Mouse (Mus musculus): ENCODE data around the gene Rbpjl. TPM values are rescaled to one million over a fixed set of nuclear protein-coding genes. Genes with fewer than 3 reads are reported as not detected.

Rbpjl gene
- polyA plus RNA-seq, 1 experiment from 2014 or later = not detected

GRCm38 (mm10) chr2:164405060-164405459 lies 2.1 kb downstream of the Rbpjl start, which contains the start of gene Matn4:
TSS of gene Matn4 (minus strand) at chr2:164405160.
- peak within 1 kb of the TSS; percentile 13; the same call in 1 of the 2 replicates for H3K4me3 ChIP-seq (ENCODE audit: low read depth, low read length)
- H3K4me2 ChIP-seq (ENCODE audit: low read length) = peak within 1 kb of the TSS; percentile 40
- H3K9ac ChIP-seq (ENCODE audit: low read length) = no peak within 1 kb of the TSS
- H3K36me3 ChIP-seq (ENCODE audit: control insufficient read depth, insufficient read depth, low read length) = no peaks in the 10 kb centered on the region
- no peaks in the 10 kb centered on the region for H3K9me3 ChIP-seq (replicated peaks; ENCODE audit: control insufficient read depth, low read length)
- ATAC-seq (no peak), DNase-seq (ENCODE audit: low spot score) (no peak)
- peaks cover 90% of the 10 kb centered on the region for H3K27me3 ChIP-seq (replicated peaks; ENCODE audit: control insufficient read depth, insufficient read depth, low read length)
- 3% methylated on average over 9 of the region's 9 CpGs for WGBS
- H3K4me1 ChIP-seq (ENCODE audit: control insufficient read depth, insufficient read depth, low read length) = no peaks in the 10 kb centered on the region
- H3K27ac ChIP-seq (ENCODE audit: low read depth, low read length) = no peak within 1 kb of the TSS

DNA sequence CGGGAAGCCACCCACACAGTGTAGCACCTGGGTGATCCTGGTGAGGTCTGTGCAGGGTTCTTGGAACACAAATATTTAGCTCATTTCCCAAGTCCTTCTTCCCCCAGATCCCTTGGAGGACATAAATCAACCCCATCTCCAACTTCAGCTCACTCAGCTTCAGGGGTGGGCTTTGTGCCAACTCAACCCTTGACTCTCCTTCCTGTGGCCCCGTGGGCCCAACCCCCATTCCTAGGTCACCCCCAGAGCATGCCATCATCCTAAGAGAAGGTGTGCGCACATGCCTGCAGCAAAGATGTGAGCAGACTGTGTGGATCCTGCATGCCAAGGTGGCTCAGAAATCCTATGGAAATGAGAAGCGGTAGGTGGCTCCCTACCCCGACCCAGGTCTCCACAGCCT lies 2.6 kb downstream of the Rbpjl start:
- Histone ChIP-seq H3K36me3 (ENCODE audit: control insufficient read depth, insufficient read depth, low read length) (no peaks in the 10 kb centered on the region), H3K4me2 (ENCODE audit: low read length) (no peak overlapping the region), H3K4me1 (ENCODE audit: control insufficient read depth, insufficient read depth, low read length) (no peaks in the 10 kb centered on the region), H3K27ac (ENCODE audit: low read depth, low read length) (no peak overlapping the region), H3K9me3 (replicated peaks; ENCODE audit: control insufficient read depth, low read length) (no peaks in the 10 kb centered on the region), H3K4me3 (ENCODE audit: low read depth, low read length) (no peak overlapping the region), H3K27me3 (replicated peaks; ENCODE audit: control insufficient read depth, insufficient read depth, low read length) (peaks cover 89% of the 10 kb centered on the region), H3K9ac (ENCODE audit: low read length) (no peak overlapping the region)
- no peak for DNase-seq (ENCODE audit: low spot score)
- WGBS = 42% methylated on average over 5 of the region's 5 CpGs
- ATAC-seq = no peak

GRCm38 (mm10) chr2:164407708-164408107 lies 4.8 kb downstream of the Rbpjl start:
- H3K9ac ChIP-seq (ENCODE audit: low read length) = no peak overlapping the region
- ATAC-seq (peak; percentile 57; the same call in 1 of the 2 replicates), DNase-seq (ENCODE audit: low spot score) (peak; percentile 80)
- no peak overlapping the region for H3K4me3 ChIP-seq (ENCODE audit: low read depth, low read length)
- no peaks in the 10 kb centered on the region for H3K4me1 ChIP-seq (ENCODE audit: control insufficient read depth, insufficient read depth, low read length)
- H3K27ac ChIP-seq (ENCODE audit: low read depth, low read length) = no peak overlapping the region
- H3K36me3 ChIP-seq (ENCODE audit: control insufficient read depth, insufficient read depth, low read length) = no peaks in the 10 kb centered on the region
- H3K27me3 ChIP-seq (replicated peaks; ENCODE audit: control insufficient read depth, insufficient read depth, low read length) = peaks cover 69% of the 10 kb centered on the region
- no peaks in the 10 kb centered on the region for H3K9me3 ChIP-seq (replicated peaks; ENCODE audit: control insufficient read depth, low read length)
- no peak overlapping the region for H3K4me2 ChIP-seq (ENCODE audit: low read length)
- WGBS = 1% methylated on average over 22 of the region's 22 CpGs

DNA sequence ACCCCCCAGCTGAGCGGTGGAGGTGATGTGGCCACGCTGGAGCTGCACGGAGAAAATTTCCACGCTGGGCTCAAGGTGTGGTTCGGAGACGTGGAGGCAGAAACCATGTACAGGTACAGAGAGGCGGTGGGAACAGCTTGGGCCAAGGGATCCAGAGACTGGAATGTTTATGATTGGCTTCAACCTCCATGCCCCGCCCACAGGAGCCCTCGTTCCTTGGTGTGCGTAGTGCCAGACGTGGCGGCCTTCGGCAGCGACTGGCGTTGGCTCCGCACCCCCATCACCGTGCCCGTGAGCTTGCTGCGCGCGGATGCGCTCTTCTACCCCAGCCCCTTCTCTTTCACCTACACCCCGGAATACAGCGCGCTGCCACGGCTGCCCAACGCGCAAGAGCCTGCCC lies 11.2 kb downstream of the Rbpjl start:
- WGBS = 22% methylated on average over 28 of the region's 28 CpGs
- Histone ChIP-seq H3K4me3 (ENCODE audit: low read depth, low read length) (peak overlapping the region; percentile 9; the same call in 1 of the 2 replicates), H3K36me3 (ENCODE audit: control insufficient read depth, insufficient read depth, low read length) (no peaks in the 10 kb centered on the region), H3K4me2 (ENCODE audit: low read length) (peak overlapping the region; percentile 34), H3K4me1 (ENCODE audit: control insufficient read depth, insufficient read depth, low read length) (no peaks in the 10 kb centered on the region), H3K9me3 (replicated peaks; ENCODE audit: control insufficient read depth, low read length) (no peaks in the 10 kb centered on the region), H3K27ac (ENCODE audit: low read depth, low read length) (no peak overlapping the region), H3K9ac (ENCODE audit: low read length) (no peak overlapping the region), H3K27me3 (replicated peaks; ENCODE audit: control insufficient read depth, insufficient read depth, low read length) (0 out of 2 replicates have a peak, but pooled peaks cover 11% of the 10 kb centered on the region)
- DNase-seq (ENCODE audit: low spot score) (no peak), ATAC-seq (no peak)

DNA sequence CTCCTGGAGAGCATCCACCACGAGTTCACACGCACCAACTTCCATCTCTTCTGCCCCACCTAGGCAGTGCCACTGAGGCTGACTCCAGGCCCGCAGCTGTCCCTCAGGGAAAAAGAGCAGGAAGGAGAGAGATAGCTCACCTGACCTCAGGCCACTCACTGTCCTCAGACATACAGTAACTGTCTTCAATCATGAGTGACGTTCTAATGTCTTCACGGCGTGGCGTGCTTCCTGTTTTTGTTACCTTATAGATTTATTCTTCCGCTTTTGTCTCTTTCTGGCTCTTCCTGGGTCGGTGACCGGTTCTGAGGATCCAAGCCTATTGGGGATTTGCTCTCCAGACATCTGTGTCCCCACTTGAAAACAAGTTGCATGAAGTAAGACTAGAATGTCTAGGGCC lies 11.6 kb downstream of the Rbpjl start:
- Histone ChIP-seq H3K27ac (ENCODE audit: low read depth, low read length) (no peak overlapping the region), H3K9ac (ENCODE audit: low read length) (no peak overlapping the region), H3K4me3 (ENCODE audit: low read depth, low read length) (peak overlapping the region; percentile 9; the same call in 1 of the 2 replicates), H3K4me1 (ENCODE audit: control insufficient read depth, insufficient read depth, low read length) (no peaks in the 10 kb centered on the region), H3K36me3 (ENCODE audit: control insufficient read depth, insufficient read depth, low read length) (no peaks in the 10 kb centered on the region), H3K9me3 (replicated peaks; ENCODE audit: control insufficient read depth, low read length) (no peaks in the 10 kb centered on the region), H3K27me3 (replicated peaks; ENCODE audit: control insufficient read depth, insufficient read depth, low read length) (0 out of 2 replicates have a peak, but pooled peaks cover 6% of the 10 kb centered on the region), H3K4me2 (ENCODE audit: low read length) (peak overlapping the region; percentile 34)
- DNase-seq (ENCODE audit: low spot score) (no peak), ATAC-seq (no peak)
- 78% methylated on average over 10 of the region's 10 CpGs for WGBS

DNA sequence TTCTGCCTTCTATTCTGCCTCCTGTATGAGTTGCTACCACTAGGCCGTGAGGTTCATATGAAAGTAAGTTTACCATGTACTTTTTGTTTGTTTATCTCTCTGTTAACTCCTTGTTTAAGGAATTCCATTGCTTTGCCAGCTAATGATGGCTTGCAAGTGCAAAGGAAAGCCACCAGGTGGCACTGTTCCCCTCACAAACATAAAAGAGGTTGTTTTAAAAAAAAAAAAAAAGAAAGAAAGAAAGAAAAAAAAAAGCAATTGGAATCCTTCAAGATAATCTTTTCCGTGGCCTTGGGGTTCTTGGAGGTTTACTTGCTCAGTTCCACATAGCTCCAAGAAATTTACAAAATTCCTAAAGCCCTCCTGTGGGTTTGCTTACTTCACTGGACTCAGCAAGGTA lies 14.3 kb downstream of the Rbpjl start:
- DNase-seq (ENCODE audit: low spot score) = peak; percentile 72
- WGBS = 0% methylated on average over 2 of the region's 2 CpGs
- Histone ChIP-seq H3K4me1 (ENCODE audit: control insufficient read depth, insufficient read depth, low read length) (no peaks in the 10 kb centered on the region), H3K9ac (ENCODE audit: low read length) (no peak overlapping the region), H3K27ac (ENCODE audit: low read depth, low read length) (no peak overlapping the region), H3K4me2 (ENCODE audit: low read length) (no peak overlapping the region), H3K27me3 (replicated peaks; ENCODE audit: control insufficient read depth, insufficient read depth, low read length) (no peaks in the 10 kb centered on the region), H3K4me3 (ENCODE audit: low read depth, low read length) (no peak overlapping the region), H3K9me3 (replicated peaks; ENCODE audit: control insufficient read depth, low read length) (no peaks in the 10 kb centered on the region), H3K36me3 (ENCODE audit: control insufficient read depth, insufficient read depth, low read length) (no peaks in the 10 kb centered on the region)
- no peak for ATAC-seq

DNA sequence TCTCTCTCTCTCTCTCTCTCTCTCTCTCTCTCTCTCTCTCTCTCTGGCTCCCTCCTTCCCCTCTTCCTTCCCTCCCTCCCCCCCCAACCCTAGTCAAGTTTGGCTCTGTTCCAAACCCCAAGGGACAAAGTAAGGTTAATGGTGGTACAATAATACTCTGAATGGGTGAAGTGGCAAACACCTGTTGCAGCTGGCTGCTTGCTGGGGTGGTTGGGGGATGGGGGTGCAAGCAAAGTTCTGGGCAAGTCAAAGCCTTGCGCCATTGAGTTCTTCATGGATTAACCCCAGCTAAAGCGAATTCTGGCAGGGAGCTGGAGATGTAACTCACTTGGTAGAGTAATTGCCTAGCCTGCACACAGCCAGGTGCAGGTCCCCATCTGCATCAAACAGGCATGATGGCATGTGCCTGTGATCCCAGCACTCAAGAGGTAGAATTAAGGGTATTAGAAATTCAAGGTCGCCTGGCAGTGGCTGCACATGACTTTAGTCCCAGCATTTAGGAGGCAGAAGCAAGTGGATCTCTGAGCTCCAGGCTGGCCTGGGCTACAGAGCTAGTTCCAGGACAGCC lies 15.5 kb downstream of the Rbpjl start:
- Histone ChIP-seq H3K9me3 (replicated peaks; ENCODE audit: control insufficient read depth, low read length) (no peaks in the 10 kb centered on the region), H3K27ac (ENCODE audit: low read depth, low read length) (no peak overlapping the region), H3K27me3 (replicated peaks; ENCODE audit: control insufficient read depth, insufficient read depth, low read length) (no peaks in the 10 kb centered on the region), H3K36me3 (ENCODE audit: control insufficient read depth, insufficient read depth, low read length) (no peaks in the 10 kb centered on the region), H3K4me3 (ENCODE audit: low read depth, low read length) (no peak overlapping the region), H3K4me1 (ENCODE audit: control insufficient read depth, insufficient read depth, low read length) (no peaks in the 10 kb centered on the region), H3K4me2 (ENCODE audit: low read length) (no peak overlapping the region), H3K9ac (ENCODE audit: low read length) (no peak overlapping the region)
- ATAC-seq (no peak), DNase-seq (ENCODE audit: low spot score) (no peak)
- WGBS = 35% methylated on average over 3 of the region's 3 CpGs

- Histone ChIP-seq H3K4me2 (ENCODE audit: low read length) (no peak overlapping the region), H3K27ac (ENCODE audit: low read depth, low read length) (no peak overlapping the region), H3K9ac (ENCODE audit: low read length) (no peak overlapping the region), H3K36me3 (ENCODE audit: control insufficient read depth, insufficient read depth, low read length) (no peaks in the 10 kb centered on the region), H3K9me3 (replicated peaks; ENCODE audit: control insufficient read depth, low read length) (no peaks in the 10 kb centered on the region), H3K4me1 (ENCODE audit: control insufficient read depth, insufficient read depth, low read length) (no peaks in the 10 kb centered on the region), H3K4me3 (ENCODE audit: low read depth, low read length) (no peak overlapping the region), H3K27me3 (replicated peaks; ENCODE audit: control insufficient read depth, insufficient read depth, low read length) (no peaks in the 10 kb centered on the region)
- DNase-seq (ENCODE audit: low spot score) = no peak
- 5% methylated on average over 3 of the region's 3 CpGs for WGBS
- ATAC-seq = no peak
Measured at GRCm38 (mm10) chr2:164419489-164419888, 16.5 kb downstream of the Rbpjl start.

- Histone ChIP-seq H3K9ac (ENCODE audit: low read length) (no peak overlapping the region), H3K27ac (ENCODE audit: low read depth, low read length) (no peak overlapping the region), H3K4me3 (ENCODE audit: low read depth, low read length) (no peak overlapping the region), H3K36me3 (ENCODE audit: control insufficient read depth, insufficient read depth, low read length) (no peaks in the 10 kb centered on the region), H3K4me2 (ENCODE audit: low read length) (no peak overlapping the region), H3K9me3 (replicated peaks; ENCODE audit: control insufficient read depth, low read length) (no peaks in the 10 kb centered on the region), H3K4me1 (ENCODE audit: control insufficient read depth, insufficient read depth, low read length) (no peaks in the 10 kb centered on the region), H3K27me3 (replicated peaks; ENCODE audit: control insufficient read depth, insufficient read depth, low read length) (no peaks in the 10 kb centered on the region)
- 91% methylated on average over 7 of the region's 7 CpGs for WGBS
- DNase-seq (ENCODE audit: low spot score) (no peak), ATAC-seq (no peak)
Measured at GRCm38 (mm10) chr2:164421306-164421705, 18.4 kb downstream of the Rbpjl start.
